Mouse (Mus musculus) testis, postnatal 10 days (tissue): ENCODE data around the gene Igfbp6.

Experiments used
- DNase-seq: peaks from one replicate; pipeline ENCODE4 v3.0.0; 2021; ENCODE audit warnings: low spot score

Igfbp6 gene

GRCm38 (mm10) chr15:102108651-102109525 is 35.3 kb upstream of the Igfbp6 start:
- peak; percentile 86 for DNase-seq

DNA sequence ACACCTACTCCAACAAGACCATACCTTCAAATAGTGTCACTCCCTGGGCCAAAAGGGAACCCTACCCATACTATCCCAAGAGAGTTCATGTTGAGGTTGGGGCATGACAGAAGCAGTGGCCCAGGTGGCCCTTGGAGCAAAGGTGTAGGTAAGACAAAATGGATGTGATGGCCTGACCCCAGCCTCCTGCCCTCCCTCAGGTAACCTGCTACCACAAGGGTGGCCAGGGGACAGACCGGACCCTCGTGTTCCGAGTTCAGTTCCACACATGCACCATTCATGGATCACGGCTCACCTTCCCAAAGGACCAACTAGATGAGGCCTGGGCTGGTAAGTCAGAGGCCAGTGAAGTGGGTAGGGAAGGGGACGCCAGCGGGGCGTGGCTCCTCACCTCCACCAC is 33.9 kb upstream of the Igfbp6 start:
- DNase-seq: no peak

- peak; percentile 63 for DNase-seq
Measured at GRCm38 (mm10) chr15:102110701-102111494, 33.3 kb upstream of the Igfbp6 start.

- peak; percentile 68 for DNase-seq
Measured at GRCm38 (mm10) chr15:102111495-102111829, 32.7 kb upstream of the Igfbp6 start.

- no peak for DNase-seq
Measured at GRCm38 (mm10) chr15:102112181-102112580, 32.0 kb upstream of the Igfbp6 start.

GRCm38 (mm10) chr15:102112827-102113226 is 31.3 kb upstream of the Igfbp6 start:
- DNase-seq: no peak

- no peak for DNase-seq
Measured at GRCm38 (mm10) chr15:102113674-102114073, 30.5 kb upstream of the Igfbp6 start.

DNA sequence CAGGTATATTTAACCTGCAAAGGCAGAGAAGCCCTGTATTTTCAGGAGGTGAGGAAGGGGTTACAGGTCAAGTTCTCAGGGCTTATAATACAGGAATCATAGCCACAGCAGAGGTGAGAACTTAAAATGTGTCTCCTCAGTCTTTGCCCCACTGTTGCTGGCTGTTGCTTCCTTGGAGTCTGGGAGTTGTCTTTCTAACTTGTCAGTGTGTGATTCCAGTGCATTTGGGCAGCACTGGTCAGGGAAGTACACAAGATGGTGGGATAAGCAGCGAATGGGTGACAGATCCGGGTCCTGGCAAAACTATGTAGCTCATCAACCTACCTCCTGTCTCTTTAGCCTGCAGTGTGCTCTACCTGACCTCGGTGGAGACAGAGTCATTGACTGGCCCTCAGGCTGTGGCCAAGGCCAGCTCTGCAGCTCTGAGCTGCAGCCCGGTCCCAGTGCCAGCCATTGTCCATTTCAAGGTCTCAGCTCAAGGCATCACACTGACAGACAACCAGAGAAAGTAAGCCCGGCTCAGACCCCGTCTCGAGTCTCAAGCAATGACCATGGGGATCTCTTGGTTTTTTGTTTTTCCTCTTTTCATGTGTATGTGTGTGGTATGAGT is 29.4 kb upstream of the Igfbp6 start:
- no peak for DNase-seq

- DNase-seq: no peak
Measured at GRCm38 (mm10) chr15:102115731-102116231, 28.4 kb upstream of the Igfbp6 start.

- DNase-seq: no peak
Measured at GRCm38 (mm10) chr15:102116753-102117415, 27.3 kb upstream of the Igfbp6 start.

GRCm38 (mm10) chr15:102117461-102118443 is 26.4 kb upstream of the Igfbp6 start:
- peak; percentile 70 for DNase-seq

GRCm38 (mm10) chr15:102118591-102118990 is 25.6 kb upstream of the Igfbp6 start:
- DNase-seq: no peak

GRCm38 (mm10) chr15:102119121-102119830 is 24.9 kb upstream of the Igfbp6 start:
- no peak for DNase-seq

DNA sequence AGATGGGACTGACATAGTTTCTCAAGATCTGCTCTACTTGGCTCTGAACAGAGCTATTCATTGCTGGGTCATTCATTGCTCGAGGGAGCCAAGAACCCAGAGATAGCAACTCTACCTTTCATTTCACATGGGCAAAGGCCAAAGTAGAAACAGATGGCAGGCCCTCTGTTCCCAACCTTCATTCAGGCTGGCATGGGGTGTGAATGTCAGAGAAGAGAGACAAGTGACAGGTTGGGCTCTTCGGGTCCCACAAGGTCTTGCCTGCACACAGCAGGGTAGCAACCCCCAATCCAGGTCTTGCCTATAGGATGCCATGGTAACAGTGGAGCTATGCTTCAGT is 24.4 kb upstream of the Igfbp6 start:
- no peak for DNase-seq

DNA sequence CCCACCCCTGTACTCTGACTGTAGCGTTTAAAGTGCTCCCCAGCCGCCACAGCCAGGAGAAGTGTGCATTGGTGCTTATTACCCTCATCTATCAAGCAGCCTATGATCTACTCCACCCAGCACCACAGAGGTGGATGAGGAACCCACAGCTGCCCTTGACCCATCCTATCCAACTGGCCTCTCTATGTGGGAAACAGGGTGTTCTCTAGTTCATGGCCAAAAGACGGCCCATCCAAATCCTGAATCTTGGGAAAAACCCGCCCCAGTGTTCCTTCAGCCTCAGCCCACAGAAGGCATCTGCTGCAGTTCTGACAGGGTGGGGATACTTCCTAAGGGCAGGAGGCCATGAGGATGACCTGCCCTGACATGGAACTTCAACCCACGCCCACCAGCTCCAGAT is 23.6 kb upstream of the Igfbp6 start:
- peak; percentile 64 for DNase-seq

- peak; percentile 80 for DNase-seq
Measured at GRCm38 (mm10) chr15:102126303-102126702, 17.9 kb upstream of the Igfbp6 start.

DNA sequence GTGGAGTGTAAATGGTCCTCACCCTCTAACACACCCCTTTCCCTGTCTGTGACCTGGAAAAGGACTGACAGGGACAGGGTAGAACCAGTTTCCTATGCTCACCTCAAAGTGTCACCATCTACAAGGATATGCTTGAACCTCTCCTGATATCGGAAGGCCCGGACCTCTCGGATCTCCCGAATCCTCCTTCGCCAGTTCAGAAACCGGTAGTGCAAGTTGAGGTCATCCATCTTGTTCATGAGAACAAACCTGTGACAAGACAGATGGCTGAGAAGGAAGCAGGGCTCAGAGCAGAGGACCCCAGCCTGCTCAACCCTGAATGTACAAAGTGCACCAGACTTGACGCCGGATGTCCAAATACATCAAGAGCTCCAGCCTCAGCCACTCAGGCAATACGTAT is 10.8 kb upstream of the Igfbp6 start:
- no peak for DNase-seq

GRCm38 (mm10) chr15:102134709-102135108 is 9.5 kb upstream of the Igfbp6 start:
- no peak for DNase-seq

DNA sequence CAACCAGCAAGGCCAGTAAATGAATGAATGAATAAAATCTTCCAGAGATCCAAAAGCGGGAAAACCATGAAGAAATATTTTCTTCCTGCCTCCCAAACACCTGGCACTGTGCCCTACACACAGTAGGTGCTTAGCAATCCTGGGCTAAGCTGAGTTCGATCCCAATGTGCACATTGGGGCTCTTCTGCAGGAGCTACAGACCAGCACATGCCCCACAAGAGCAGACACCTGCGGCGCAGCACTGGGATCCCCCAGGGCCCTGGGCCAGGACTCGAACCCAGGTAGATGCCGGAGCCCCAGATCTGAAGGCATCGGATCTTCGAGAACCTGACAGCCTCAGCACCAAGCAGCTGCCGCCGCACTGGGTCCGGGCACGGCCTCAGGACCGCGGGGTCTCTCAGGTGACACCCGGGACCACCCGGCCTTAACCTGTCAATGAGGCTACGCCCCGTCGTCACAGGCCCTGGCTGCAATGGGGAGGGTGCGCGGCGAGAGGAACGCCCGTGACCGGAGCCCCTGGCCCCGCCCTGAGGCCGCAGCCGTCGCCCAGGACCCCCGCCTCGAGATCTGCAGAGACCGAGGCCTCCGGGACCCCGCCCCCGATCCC is 8.5 kb upstream of the Igfbp6 start:
- DNase-seq: no peak
